Mouse (Mus musculus) R1 (cell line): ENCODE results near the gene Myh2.

Experiments
- DNase-seq: peaks from one replicate; pipeline ENCODE4 v3.0.0-alpha.2; 2018; ENCODE audit warnings: low read depth, low spot score

The Myh2 gene

DNA sequence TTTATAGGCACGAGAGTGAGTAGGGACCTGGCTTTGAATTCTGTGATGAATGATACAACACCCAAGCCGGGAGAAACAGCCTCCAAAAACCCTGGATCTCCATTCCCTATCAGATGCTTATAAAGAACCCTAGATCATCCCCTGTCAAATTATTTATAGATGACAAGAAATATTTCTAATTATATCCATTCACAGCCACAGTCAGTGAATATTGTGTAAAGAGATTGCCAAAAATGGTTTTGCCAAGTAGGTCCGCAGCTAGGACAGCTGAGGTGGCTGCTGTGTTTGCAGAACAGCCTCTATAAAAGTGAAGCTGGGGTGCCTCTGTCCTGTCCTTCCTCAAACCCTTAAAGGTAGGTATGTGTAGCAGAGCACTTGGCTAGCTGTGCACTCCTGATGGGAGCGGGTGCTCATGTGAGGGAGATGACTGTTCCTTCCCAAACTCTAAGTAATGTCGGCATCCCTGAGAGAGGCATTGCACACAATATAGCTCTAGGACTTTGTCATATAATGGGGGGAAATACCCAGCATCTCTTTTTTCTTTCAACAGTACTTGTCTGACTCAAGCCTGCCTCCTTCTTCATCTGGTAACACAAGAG, 66.8 kb downstream of the Myh2 start, which contains the start of gene Myh4:
Gene Myh4 (plus strand): TSS at position 549 of the 599 bp plus-strand sequence.
- DNase-seq, result no peak

DNA sequence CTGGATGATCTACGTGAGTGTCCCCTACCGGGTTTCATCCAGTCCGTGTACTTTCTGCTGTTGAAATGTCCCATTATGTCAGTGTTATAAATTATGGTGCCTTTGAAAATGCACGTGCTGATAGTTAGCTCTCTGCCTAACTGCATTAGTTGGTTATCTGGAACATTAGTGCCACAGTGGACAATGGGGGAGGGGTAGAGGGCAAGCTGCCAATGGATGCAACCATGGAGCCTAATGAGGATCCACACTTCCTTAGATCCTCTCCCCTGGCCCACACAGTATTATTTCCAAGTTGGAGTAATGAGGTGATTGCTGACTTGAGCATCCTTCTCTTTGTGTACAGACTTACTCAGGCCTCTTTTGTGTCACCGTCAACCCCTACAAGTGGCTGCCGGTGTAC, 70.2 kb downstream of the Myh2 start:
- no peak for DNase-seq
